Mouse (Mus musculus) limb, embryonic 14.5 days (tissue): Measurements from ENCODE around the gene Fgfr2. TPM values are rescaled to one million over a fixed set of nuclear protein-coding genes. Genes with fewer than 3 reads are reported as not detected.
A peak's percentile ranks its signal among the peaks of the same experiment; 100 is the strongest.

Experiments used
- ATAC-seq: fragments of 200-750 bp; cut with Nextera tagmentation; 2 replicates; pipeline ENCODE4 v1.8.0; 2017; ENCODE audit warnings: low read depth, moderate number of reproducible peaks, moderate TSS enrichment; ENCODE audit not compliant: low FRiP score
- DNase-seq: peaks from one replicate; pipeline ENCODE4 v3.0.0-alpha.2; 2015; ENCODE audit warnings: low spot score
- H3K27ac ChIP-seq: fragments of 300-500 bp; sonication (generic); replicated peaks from 2 replicates; pipeline ENCODE4 v1.5.1; 2014; ENCODE audit warnings: low read depth, mild to moderate bottlenecking, low read length, moderate library complexity, mixed read lengths
- H3K27me3 ChIP-seq: fragments of 300-500 bp; sonication (generic); 2 replicates; pipeline ENCODE4 v1.6.1; 2014; ENCODE audit warnings: low read length, mixed read lengths; ENCODE audit not compliant: control insufficient read depth, insufficient read depth
- H3K36me3 ChIP-seq: fragments of 300-500 bp; sonication (generic); 2 replicates; pipeline ENCODE4 v1.6.1; 2014; ENCODE audit warnings: mild to moderate bottlenecking, low read length, moderate library complexity, mixed read lengths; ENCODE audit not compliant: control insufficient read depth, insufficient read depth
- H3K4me1 ChIP-seq: fragments of 300-500 bp; sonication (generic); 2 replicates; pipeline ENCODE4 v1.6.1; 2014; ENCODE audit warnings: antibody characterized with exemption, low read length, mixed read lengths; ENCODE audit not compliant: control insufficient read depth, insufficient read depth
- H3K4me2 ChIP-seq: fragments of 300-500 bp; sonication (generic); replicated peaks from 2 replicates; pipeline ENCODE4 v1.6.1; 2014; ENCODE audit warnings: low read depth, mild to moderate bottlenecking, low read length, moderate library complexity; ENCODE audit not compliant: severe bottlenecking
- H3K4me3 ChIP-seq: fragments of 300-500 bp; sonication (generic); replicated peaks from 2 replicates; pipeline ENCODE4 v1.5.1; 2014; ENCODE audit warnings: low read length
- H3K9ac ChIP-seq: fragments of 300-500 bp; sonication (generic); 2 replicates; pipeline ENCODE4 v1.6.1; 2014; ENCODE audit warnings: mild to moderate bottlenecking, low read depth, low read length, moderate library complexity; ENCODE audit not compliant: severe bottlenecking
- H3K9me3 ChIP-seq: fragments of 300-500 bp; sonication (generic); 2 replicates; pipeline ENCODE4 v1.6.1; 2016; ENCODE audit warnings: low read length; ENCODE audit not compliant: control insufficient read depth
- POLR2A ChIP-seq: fragments of 200-500 bp; IDR thresholded peaks from 2 replicates; pipeline ENCODE4 v1.8.0; 2012; ENCODE audit warnings: inconsistent platforms, mild to moderate bottlenecking, moderate library complexity, borderline replicate concordance; ENCODE audit not compliant: insufficient read depth, insufficient read length; ENCODE audit errors: extremely low read depth
- WGBS: fragments of 180-500 bp; shearing (Covaris S2); extraction: QIAGEN DNeasy Blood & Tissue Kit; methylation state at CpG from one replicate; pipeline ENCODE4 v1.1.7; 2014; 5-methylcytosine and 5-hydroxymethylcytosine counted together
- polyA plus RNA-seq, 2 experiments: library from polyadenylated mRNA; depleted of rRNA in 1 of 2; stranded (reverse) in 1 of 2; unstranded in 1 of 2; fragments of >200 nt; fragmentation: Nextera tagmentation in 1 of 2; extraction: Ambion mirVana in 1 of 2; gene quantifications; 2 replicates each; pipeline versions ENCODE4 v1.2.1 to v1.2.3; 2012 to 2014

Gene Fgfr2
- polyA plus RNA-seq, 2 experiments, result 131 to 133 TPM

DNA sequence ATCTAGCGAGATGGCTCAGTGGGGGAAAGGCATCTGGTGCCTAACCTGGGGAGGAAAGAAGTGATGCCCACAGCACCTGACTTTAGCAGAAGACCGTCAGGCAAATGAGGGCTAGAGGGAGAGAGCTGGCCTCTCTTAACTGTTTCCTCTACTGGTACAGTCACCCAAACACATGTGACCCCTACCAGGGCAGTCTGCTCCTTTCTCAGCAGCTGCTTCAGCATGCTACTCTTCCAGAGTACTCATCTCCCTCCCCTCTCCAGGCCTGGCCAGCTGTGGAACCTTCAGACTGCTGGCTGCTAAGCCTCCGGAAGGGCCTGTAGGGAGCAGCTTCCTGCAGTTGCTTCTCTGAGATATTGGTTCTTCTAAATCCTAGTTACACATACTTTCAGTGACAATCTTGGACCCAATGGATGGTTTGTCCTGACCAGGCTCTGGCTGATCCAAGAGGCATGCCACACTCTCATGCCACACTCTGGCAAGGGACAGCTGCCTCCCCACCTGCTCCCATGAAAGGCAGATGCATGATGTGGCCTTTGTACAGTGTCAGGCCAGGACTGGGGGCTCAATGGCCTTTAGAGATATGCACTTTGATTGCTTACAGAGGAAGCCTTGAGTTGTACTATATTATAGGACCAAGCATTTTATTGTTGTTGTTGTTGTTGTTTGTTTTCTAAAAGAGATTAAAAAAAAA, 374.9 kb downstream of the Fgfr2 start:
- Histone ChIP-seq H3K4me1 (peaks cover under 1% of the 10 kb centered on the region), H3K4me3 (no peak overlapping the region), H3K4me2 (no peak overlapping the region), H3K27ac (no peak overlapping the region), H3K36me3 (peaks cover 7% of the 10 kb centered on the region; the same call in 1 of the 2 replicates), H3K9me3 (no peaks in the 10 kb centered on the region), H3K9ac (no peak overlapping the region), H3K27me3 (no peaks in the 10 kb centered on the region)
- TF ChIP-seq POLR2A, result no peak
- ATAC-seq (peak; percentile 74), DNase-seq (peak; percentile 42)
- 66% methylated on average over 3 of the region's 3 CpGs for WGBS

GRCm38 (mm10) chr7:132747096-132747495, 376.1 kb downstream of the Fgfr2 start:
- DNase-seq (no peak), ATAC-seq (no peak)
- peaks cover 7% of the 10 kb centered on the region; the same call in 1 of the 2 replicates for H3K36me3 ChIP-seq
- H3K27me3 ChIP-seq, result no peaks in the 10 kb centered on the region
- no peaks in the 10 kb centered on the region for H3K9me3 ChIP-seq
- no peak for TF ChIP-seq POLR2A
- peaks cover 3% of the 10 kb centered on the region; the same call in 1 of the 2 replicates for H3K4me1 ChIP-seq
- no peak overlapping the region for H3K4me2 ChIP-seq
- H3K27ac ChIP-seq, result no peak overlapping the region
- H3K9ac ChIP-seq, result no peak overlapping the region
- no peak overlapping the region for H3K4me3 ChIP-seq
- WGBS, result 75% methylated on average over 6 of the region's 6 CpGs

DNA sequence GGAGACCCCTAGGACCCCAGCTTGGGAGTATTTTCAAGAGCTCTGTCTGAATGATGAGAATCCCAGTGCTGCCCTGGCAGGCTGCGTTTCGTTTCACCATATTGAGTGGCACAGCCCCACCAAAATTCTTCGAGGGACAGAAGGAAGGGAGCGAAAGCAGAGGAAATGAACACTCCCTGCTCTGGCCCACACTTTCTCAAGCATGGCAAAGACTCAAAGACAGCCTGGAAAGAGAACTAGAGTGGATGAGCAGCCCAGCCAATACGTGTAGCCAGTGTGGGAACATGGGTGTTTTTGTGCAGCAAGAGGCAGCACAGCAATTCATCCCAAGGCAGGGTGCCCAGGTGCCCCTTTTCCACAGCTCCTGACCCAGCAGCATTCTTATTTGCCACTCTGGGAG, 380.2 kb downstream of the Fgfr2 start:
- no peaks in the 10 kb centered on the region; the same call in 1 of the 2 replicates for H3K36me3 ChIP-seq
- H3K4me2 ChIP-seq, result no peak overlapping the region
- no peak for TF ChIP-seq POLR2A
- ATAC-seq (no peak), DNase-seq (no peak)
- H3K9me3 ChIP-seq, result no peaks in the 10 kb centered on the region
- 72% methylated on average over 5 of the region's 5 CpGs for WGBS
- H3K9ac ChIP-seq, result no peak overlapping the region
- peaks cover 3% of the 10 kb centered on the region; the same call in 1 of the 2 replicates for H3K4me1 ChIP-seq
- no peak overlapping the region; the same call in 1 of the 2 replicates for H3K27ac ChIP-seq
- H3K27me3 ChIP-seq, result no peaks in the 10 kb centered on the region
- no peak overlapping the region for H3K4me3 ChIP-seq

DNA sequence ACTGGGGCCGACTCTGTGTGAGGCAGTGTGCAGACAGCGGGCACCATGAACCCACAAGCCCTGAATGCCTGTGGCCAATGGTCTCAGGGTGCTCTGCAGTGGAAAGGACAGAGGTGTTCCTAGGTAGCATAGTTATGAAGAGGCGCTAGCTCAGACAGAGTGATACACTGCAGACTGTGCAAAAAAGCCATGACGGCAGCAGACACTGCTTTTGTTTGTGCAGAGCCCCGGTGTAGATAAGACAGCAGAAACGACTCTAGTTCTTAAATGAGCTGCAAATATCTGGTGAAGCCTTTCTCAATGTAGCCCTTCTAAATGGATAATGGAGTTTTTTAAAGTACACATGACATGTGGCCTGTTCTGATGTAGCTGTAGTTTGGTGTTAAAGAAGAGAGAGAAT, 383.3 kb downstream of the Fgfr2 start:
- no peak overlapping the region for H3K4me3 ChIP-seq
- H3K36me3 ChIP-seq, result peaks cover under 1% of the 10 kb centered on the region; the same call in 1 of the 2 replicates
- TF ChIP-seq POLR2A, result no peak
- H3K9me3 ChIP-seq, result no peaks in the 10 kb centered on the region
- H3K27me3 ChIP-seq, result no peaks in the 10 kb centered on the region
- WGBS, result 93% methylated on average over 6 of the region's 6 CpGs
- peaks cover 15% of the 10 kb centered on the region for H3K4me1 ChIP-seq
- no peak for DNase-seq
- no peak overlapping the region for H3K27ac ChIP-seq
- no peak overlapping the region for H3K9ac ChIP-seq
- ATAC-seq, result no peak
- no peak overlapping the region for H3K4me2 ChIP-seq

DNA sequence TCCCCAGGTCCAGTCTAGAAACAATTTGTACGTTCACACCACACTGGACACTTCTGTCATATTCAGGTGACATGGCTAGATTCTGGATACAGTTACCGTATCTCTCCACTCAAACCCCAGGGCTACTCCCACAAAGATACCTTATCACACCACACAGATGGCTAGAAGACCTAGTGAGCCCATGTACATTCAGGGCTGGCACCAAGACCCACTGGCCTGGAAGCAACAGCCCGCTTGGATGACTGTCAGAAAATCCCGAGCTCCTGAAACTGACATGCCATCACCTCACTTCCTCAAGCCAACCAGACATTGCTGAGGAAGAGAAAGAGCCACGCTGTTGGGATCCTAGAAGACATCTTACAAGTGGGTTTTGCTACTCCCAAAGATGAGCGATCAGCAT, 384.3 kb downstream of the Fgfr2 start:
- Histone ChIP-seq H3K4me3 (no peak overlapping the region), H3K4me2 (no peak overlapping the region), H3K9ac (no peak overlapping the region), H3K9me3 (no peaks in the 10 kb centered on the region), H3K36me3 (peaks cover 9% of the 10 kb centered on the region; the same call in 1 of the 2 replicates), H3K4me1 (peaks cover 15% of the 10 kb centered on the region), H3K27me3 (no peaks in the 10 kb centered on the region), H3K27ac (no peak overlapping the region)
- ATAC-seq, result no peak
- no peak for DNase-seq
- 89% methylated on average over 6 of the region's 6 CpGs for WGBS
- TF ChIP-seq POLR2A, result no peak
